Mouse (Mus musculus) embryonic facial prominence, embryonic 15.5 days (tissue): ENCODE measurements around the gene Abraxas1. TPM values are rescaled to one million over a fixed set of nuclear protein-coding genes. Genes with fewer than 3 reads are reported as not detected.

Experiments
- ATAC-seq: fragments of 200-750 bp; cut with Nextera tagmentation; 2 replicates; pipeline ENCODE4 v1.8.0; 2017; ENCODE audit warnings: low read depth, moderate TSS enrichment; ENCODE audit not compliant: insufficient number of reproducible peaks, low FRiP score, low TSS enrichment
- H3K27ac ChIP-seq: fragments of 300-500 bp; sonication (generic); replicated peaks from 2 replicates; pipeline ENCODE4 v1.5.1; 2015; ENCODE audit warnings: mild to moderate bottlenecking, inconsistent platforms
- H3K27me3 ChIP-seq: fragments of 300-500 bp; sonication (generic); 2 replicates; pipeline ENCODE4 v1.6.1; 2015; ENCODE audit warnings: inconsistent platforms
- H3K36me3 ChIP-seq: fragments of 300-500 bp; sonication (generic); 2 replicates; pipeline ENCODE4 v1.6.1; 2015; ENCODE audit warnings: mild to moderate bottlenecking, inconsistent platforms
- H3K4me1 ChIP-seq: fragments of 300-500 bp; sonication (generic); 2 replicates; pipeline ENCODE4 v1.6.1; 2015; ENCODE audit warnings: inconsistent platforms
- H3K4me2 ChIP-seq: fragments of 300-500 bp; sonication (generic); replicated peaks from 2 replicates; pipeline ENCODE4 v1.6.1; 2015; ENCODE audit warnings: mild to moderate bottlenecking, inconsistent platforms
- H3K4me3 ChIP-seq: fragments of 300-500 bp; sonication (generic); replicated peaks from 2 replicates; pipeline ENCODE4 v1.5.1; 2015; ENCODE audit warnings: mild to moderate bottlenecking, inconsistent platforms
- H3K9ac ChIP-seq: fragments of 300-500 bp; sonication (generic); 2 replicates; pipeline ENCODE4 v1.6.1; 2015; ENCODE audit warnings: inconsistent platforms
- H3K9me3 ChIP-seq: fragments of 300-500 bp; sonication (generic); replicated peaks from 2 replicates; pipeline ENCODE4 v1.6.1; 2016; ENCODE audit warnings: inconsistent platforms
- WGBS: fragments of 180-500 bp; shearing (Covaris S2); methylation state at CpG from one replicate; pipeline ENCODE4 v1.1.7; 2015; 5-methylcytosine and 5-hydroxymethylcytosine counted together
- polyA plus RNA-seq: library from polyadenylated mRNA; unstranded; fragments of >200 nt; fragmentation: Nextera tagmentation; extraction: Ambion mirVana; gene quantifications from 2 replicates; pipeline ENCODE4 v1.2.1, GENCODE M21; 2015

Gene Abraxas1
- 25.1 and 31.8 TPM in 2 replicates for polyA plus RNA-seq

DNA sequence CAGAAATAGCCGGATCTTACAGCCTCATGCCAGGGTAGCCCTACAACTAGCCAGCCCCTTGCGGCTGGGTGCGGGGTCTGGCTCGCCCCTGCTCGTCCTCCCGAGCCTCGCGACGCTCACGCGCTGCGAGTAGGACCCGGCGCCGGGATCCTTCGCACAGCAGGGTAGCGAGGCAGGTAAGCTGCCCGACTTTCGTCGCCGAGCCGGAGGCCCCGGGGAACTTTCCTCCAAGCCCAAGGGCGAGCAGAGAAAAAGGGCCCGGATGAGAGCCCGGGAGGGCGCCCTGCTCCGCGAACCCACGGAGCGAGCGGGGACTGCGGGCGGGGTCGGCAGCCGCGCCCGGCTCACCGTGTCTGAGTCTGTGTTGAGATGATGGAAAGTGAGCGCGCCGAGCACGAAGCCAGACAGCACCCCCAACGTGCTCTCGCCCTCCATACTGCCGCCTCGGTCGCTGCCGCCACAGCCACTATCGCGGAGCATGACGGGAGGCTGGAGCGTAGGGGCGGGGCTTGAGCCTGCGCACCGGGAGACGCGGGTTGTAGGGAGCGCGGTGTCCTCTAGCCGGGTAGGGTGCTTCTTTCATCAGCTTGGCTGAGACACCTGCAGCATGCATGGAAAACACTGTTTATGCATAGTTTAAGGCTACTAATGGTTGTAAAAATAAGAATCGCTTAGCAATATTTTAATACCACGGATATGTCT is at the start of gene Abraxas1:
Abraxas1 (minus strand) TSS at position 483 of the 702 bp plus-strand sequence.
- H3K4me2 ChIP-seq = peak within 1 kb of the TSS; percentile 59
- H3K36me3 ChIP-seq = peaks cover 2% of the 10 kb centered on the region; the same call in 1 of the 2 replicates
- peak; percentile 92 for ATAC-seq
- no peaks in the 10 kb centered on the region for H3K9me3 ChIP-seq
- peak within 1 kb of the TSS; percentile 96 for H3K9ac ChIP-seq
- peak within 1 kb of the TSS; percentile 77 for H3K27ac ChIP-seq
- H3K27me3 ChIP-seq = no peaks in the 10 kb centered on the region
- WGBS = under 1% methylated on average over 63 of the region's 63 CpGs
- peaks cover 4% of the 10 kb centered on the region for H3K4me1 ChIP-seq
- H3K4me3 ChIP-seq = peak within 1 kb of the TSS; percentile 76

DNA sequence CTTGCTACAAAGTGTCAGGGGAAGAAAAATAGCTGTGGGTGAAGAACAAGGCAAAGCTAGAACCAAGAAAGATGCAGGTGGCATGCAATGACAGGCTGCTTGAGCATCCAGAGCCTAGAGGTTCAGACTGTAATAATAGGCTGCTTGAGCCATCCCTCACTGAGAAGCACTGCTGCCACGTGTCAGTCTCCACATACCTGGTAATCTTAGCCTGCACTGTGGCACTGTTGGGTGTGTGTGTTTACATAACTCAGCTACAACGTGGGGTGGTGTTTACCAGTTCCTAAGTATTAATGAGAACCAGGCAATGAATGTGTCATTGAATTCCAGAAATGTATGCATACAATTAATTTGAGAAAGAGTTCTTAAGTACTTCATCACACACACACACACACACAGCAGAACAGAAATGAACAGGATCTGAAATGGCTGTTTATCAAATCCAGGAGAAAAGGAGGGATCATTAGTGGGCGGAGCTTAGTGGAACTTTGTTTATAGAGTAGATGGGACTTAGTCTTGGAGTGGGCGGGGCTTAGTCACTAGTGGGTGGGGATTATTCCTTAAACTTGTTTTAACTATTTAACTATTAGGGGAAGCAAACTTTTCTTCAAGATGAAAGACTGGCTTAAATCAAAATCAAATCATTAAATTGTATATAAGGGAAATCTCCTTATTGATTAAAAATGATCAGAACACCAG is 48.6 kb upstream of the Abraxas1 start:
- Histone ChIP-seq H3K4me3 (no peak overlapping the region), H3K4me2 (no peak overlapping the region), H3K4me1 (no peaks in the 10 kb centered on the region), H3K9me3 (no peaks in the 10 kb centered on the region), H3K9ac (no peak overlapping the region), H3K27me3 (no peaks in the 10 kb centered on the region), H3K27ac (no peak overlapping the region), H3K36me3 (no peaks in the 10 kb centered on the region)
- no peak for ATAC-seq
- WGBS = 53% methylated on average over 4 of the region's 4 CpGs

DNA sequence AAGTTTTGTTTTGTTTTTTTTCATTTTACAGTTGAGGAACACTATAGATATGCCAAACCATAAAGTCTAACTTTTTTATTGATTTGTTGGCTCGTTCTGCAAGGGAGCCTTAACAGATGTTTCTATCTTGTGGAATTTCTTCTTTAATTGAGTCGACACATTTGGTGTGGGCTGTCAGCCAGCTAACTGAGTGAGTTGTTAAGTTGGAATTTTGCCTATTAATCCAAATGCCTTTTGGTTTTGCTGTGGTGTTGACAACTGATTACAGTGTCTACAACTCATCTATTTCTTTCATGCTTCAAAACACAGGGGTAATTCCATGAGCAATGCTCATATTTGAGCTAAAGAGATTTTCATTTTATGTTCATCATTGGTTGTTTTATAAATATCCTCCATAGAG is 45.4 kb upstream of the Abraxas1 start:
- Histone ChIP-seq H3K4me1 (no peaks in the 10 kb centered on the region), H3K27me3 (no peaks in the 10 kb centered on the region), H3K27ac (no peak overlapping the region), H3K9ac (no peak overlapping the region), H3K9me3 (no peaks in the 10 kb centered on the region), H3K4me3 (no peak overlapping the region), H3K36me3 (no peaks in the 10 kb centered on the region), H3K4me2 (no peak overlapping the region)
- 33% methylated on average over 2 of the region's 2 CpGs for WGBS
- ATAC-seq = no peak

DNA sequence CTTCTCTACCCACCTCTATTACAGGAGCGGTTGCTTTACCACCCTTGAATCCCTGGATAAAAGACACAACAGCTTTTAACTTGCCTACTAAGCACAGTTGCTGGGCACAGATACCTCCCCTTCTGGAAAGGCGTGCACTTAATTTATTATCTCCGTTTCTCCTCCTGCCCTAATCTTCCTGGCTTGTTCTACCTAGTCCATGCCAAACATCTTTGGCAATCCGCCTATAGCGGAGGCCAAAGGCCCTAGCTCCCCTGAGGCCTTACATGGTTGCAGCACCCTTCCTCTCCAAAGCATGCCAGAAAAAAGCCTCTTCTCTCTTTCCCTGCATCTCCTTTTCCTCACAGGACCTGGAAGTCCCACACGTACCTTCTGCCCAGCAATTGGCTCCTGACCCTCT is 43.7 kb upstream of the Abraxas1 start:
- 80% methylated on average over 6 of the region's 6 CpGs for WGBS
- H3K4me2 ChIP-seq = no peak overlapping the region
- H3K9ac ChIP-seq = no peak overlapping the region
- H3K36me3 ChIP-seq = no peaks in the 10 kb centered on the region
- no peak overlapping the region for H3K4me3 ChIP-seq
- no peak for ATAC-seq
- H3K9me3 ChIP-seq = no peaks in the 10 kb centered on the region
- no peaks in the 10 kb centered on the region for H3K27me3 ChIP-seq
- H3K4me1 ChIP-seq = no peaks in the 10 kb centered on the region
- no peak overlapping the region for H3K27ac ChIP-seq

DNA sequence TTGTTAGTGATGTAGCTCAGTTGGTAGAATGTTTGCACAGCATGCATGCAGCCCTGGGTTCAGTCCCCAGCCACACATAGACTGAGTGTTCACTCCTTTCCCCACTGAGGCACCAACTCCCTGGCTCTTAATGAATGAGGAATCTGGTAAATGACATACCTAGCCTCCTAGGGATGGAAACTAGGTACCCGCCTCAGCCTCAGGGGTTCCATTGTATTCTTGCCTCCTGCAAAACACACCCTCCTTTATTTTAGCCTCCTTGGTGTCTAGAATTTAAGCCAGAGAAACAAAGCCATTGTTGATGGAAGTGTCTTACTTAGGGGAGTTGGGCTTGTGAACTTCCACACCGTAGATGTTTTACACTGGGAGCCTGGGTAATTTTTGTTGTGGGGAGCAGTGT is 42.3 kb upstream of the Abraxas1 start:
- Histone ChIP-seq H3K4me2 (no peak overlapping the region), H3K9ac (no peak overlapping the region), H3K27me3 (no peaks in the 10 kb centered on the region), H3K36me3 (no peaks in the 10 kb centered on the region), H3K4me1 (no peaks in the 10 kb centered on the region), H3K4me3 (no peak overlapping the region), H3K9me3 (no peaks in the 10 kb centered on the region), H3K27ac (no peak overlapping the region)
- no peak for ATAC-seq
- WGBS = 52% methylated on average over 2 of the region's 2 CpGs

DNA sequence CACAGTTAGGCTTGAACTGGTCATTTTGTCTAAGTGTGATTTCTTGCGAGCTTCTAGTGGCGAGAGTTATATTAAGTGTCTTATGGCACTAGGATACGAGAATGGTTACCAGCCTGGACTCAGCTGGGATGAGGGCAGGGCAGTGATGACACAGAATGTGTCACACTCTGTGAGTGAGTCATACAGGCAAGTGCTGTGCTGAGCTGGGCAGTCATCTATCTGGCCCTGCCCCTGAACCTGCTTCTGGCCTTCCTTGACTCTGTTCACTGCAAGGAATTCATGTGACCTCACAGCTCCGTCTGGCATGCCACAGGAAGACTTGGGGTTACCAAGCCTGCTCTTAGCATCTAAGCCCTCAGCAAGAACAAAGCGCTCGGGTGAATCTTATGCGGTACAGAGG is 41.0 kb upstream of the Abraxas1 start:
- WGBS = 82% methylated on average over 7 of the region's 7 CpGs
- Histone ChIP-seq H3K4me2 (no peak overlapping the region), H3K9ac (no peak overlapping the region), H3K27ac (no peak overlapping the region), H3K27me3 (no peaks in the 10 kb centered on the region), H3K9me3 (no peaks in the 10 kb centered on the region), H3K36me3 (no peaks in the 10 kb centered on the region), H3K4me1 (no peaks in the 10 kb centered on the region), H3K4me3 (no peak overlapping the region)
- no peak for ATAC-seq

DNA sequence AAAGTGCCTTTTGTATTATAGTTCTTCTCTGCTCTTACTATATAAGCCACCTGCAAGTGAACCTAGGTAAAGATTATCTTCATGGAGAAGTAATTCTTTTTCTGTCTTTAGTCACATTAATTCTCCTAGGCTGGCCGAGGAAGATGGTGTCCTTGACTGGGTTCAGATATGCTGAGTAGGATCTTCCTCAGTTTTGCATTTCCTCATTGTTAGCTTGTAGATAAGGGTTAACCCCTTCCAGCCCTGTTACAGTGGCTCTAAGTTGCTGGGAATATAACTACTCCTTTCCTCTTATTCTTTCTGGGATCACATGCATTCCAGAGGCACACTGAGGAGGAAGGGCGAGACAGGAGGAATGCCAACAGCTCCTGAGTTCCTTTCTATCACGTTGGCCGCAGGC is 40.4 kb upstream of the Abraxas1 start:
- no peaks in the 10 kb centered on the region for H3K36me3 ChIP-seq
- 60% methylated on average over 4 of the region's 4 CpGs for WGBS
- no peak for ATAC-seq
- H3K9ac ChIP-seq = no peak overlapping the region
- H3K27ac ChIP-seq = no peak overlapping the region
- no peaks in the 10 kb centered on the region for H3K4me1 ChIP-seq
- no peak overlapping the region for H3K4me3 ChIP-seq
- no peaks in the 10 kb centered on the region for H3K27me3 ChIP-seq
- H3K4me2 ChIP-seq = no peak overlapping the region
- no peaks in the 10 kb centered on the region for H3K9me3 ChIP-seq

DNA sequence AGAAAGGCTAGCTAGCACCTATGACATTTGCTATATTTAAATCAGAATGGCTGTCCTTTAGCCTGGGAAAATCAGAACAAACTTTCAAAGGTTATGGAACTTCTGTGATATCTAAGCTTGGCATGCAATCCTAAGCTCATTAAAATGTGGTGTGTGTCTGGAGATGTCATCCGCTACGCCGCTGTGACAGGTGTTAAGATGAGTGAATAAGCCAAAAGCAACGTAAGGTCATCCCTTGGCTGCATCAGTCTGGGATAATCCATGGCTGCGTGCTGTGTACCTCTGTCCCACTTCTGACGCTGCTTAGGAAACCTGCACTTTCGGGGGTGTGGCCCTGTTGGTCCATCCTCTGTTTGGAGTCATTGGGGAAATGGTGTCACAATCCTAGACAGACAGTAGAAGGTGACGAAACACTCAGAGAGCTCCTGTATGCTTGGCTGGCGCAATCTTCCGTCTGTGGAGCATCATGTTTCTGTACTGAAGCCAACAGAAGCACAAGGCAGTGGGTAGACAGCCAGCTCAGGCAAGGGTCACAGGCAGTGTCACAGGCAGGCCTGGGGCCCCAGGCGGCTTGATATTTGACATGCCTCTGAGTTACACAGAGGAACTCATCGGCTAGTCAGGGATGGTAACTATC is 39.8 kb upstream of the Abraxas1 start:
- Histone ChIP-seq H3K4me1 (no peaks in the 10 kb centered on the region), H3K4me2 (no peak overlapping the region), H3K9ac (no peak overlapping the region), H3K4me3 (no peak overlapping the region), H3K9me3 (no peaks in the 10 kb centered on the region), H3K36me3 (no peaks in the 10 kb centered on the region), H3K27me3 (no peaks in the 10 kb centered on the region), H3K27ac (no peak overlapping the region)
- WGBS = 61% methylated on average over 12 of the region's 12 CpGs
- no peak for ATAC-seq

DNA sequence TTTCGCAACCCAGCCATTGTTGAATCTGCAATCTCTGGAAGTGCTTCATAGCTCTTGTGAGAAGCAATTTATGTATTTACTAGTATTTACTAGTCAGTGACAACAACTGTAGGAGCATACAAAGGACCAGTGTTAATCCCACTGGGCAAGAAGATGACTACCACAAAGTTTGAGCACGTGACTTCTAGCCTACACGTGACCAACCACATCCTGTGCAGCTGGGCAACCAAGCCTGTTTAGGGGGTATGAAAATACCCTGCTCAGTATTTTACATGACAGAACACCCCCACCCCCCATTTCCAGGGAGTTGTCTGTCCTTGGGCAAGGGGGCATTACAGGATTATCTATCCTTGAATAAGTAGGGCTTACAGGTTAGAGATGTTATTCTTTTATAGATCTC is 35.8 kb upstream of the Abraxas1 start:
- WGBS = 78% methylated on average over 3 of the region's 3 CpGs
- no peaks in the 10 kb centered on the region for H3K27me3 ChIP-seq
- no peak for ATAC-seq
- H3K27ac ChIP-seq = no peak overlapping the region
- no peaks in the 10 kb centered on the region for H3K9me3 ChIP-seq
- H3K4me2 ChIP-seq = no peak overlapping the region
- H3K36me3 ChIP-seq = no peaks in the 10 kb centered on the region
- H3K9ac ChIP-seq = no peak overlapping the region
- H3K4me1 ChIP-seq = no peaks in the 10 kb centered on the region
- H3K4me3 ChIP-seq = no peak overlapping the region

DNA sequence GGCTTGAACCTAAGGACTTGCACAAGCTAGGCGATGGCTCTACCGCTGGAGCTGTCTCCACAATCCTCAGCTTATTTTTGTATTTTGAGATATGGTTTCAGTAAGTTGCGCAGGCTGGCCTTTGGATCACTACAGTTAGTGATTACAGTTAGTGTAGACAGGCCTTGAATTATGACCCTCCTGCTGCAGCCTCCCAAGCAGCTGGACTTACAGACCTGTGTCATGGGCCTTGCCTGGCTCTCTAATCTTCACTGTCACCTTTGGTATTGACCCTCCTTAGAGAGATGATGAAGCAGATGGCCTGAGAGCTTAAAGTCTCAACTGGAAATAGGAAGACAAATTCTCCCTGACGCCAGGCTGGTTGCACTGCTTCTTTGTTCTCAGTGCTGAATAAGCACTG is 33.2 kb upstream of the Abraxas1 start:
- 85% methylated on average over 4 of the region's 4 CpGs for WGBS
- Histone ChIP-seq H3K4me3 (no peak overlapping the region), H3K9me3 (no peaks in the 10 kb centered on the region), H3K9ac (no peak overlapping the region), H3K4me2 (no peak overlapping the region), H3K27ac (no peak overlapping the region), H3K27me3 (no peaks in the 10 kb centered on the region), H3K4me1 (no peaks in the 10 kb centered on the region), H3K36me3 (no peaks in the 10 kb centered on the region)
- ATAC-seq = no peak

DNA sequence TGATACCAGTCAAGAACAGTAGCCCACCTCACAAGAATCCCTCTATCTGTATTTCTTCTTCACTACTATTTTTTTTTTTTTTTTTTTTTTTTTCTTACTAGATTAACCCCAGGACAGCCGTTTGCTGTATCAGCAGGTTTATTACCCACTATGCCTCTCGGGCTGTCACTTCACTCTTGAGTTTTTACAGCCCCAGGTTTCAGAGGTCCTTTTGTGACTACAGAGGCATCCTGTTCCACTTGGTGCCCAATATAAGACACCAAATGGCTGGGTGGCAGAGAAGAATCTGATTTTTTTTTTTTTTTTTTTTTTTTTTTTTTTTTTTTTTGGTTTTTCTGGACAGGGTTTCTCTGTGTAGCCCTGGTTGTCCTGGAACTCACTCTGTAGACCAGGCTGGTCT is 26.4 kb upstream of the Abraxas1 start:
- Histone ChIP-seq H3K27me3 (peaks cover 38% of the 10 kb centered on the region), H3K27ac (no peak overlapping the region), H3K36me3 (no peaks in the 10 kb centered on the region), H3K4me1 (peaks cover 17% of the 10 kb centered on the region), H3K9ac (0 out of 2 replicates have a peak overlapping the region, but pooled peaks have one; percentile 48), H3K4me3 (peak overlapping the region; percentile 61), H3K4me2 (peak overlapping the region; percentile 99), H3K9me3 (no peaks in the 10 kb centered on the region)
- 11% methylated on average over 2 of the region's 2 CpGs for WGBS
- no peak for ATAC-seq
